Mouse (Mus musculus) thymus, adult 2 months (tissue): ENCODE measurements around the gene Pold2. TPM values are rescaled to one million over a fixed set of nuclear protein-coding genes. Genes with fewer than 3 reads are reported as not detected.

Experiments used
- DNase-seq: peaks from one replicate; pipeline ENCODE4 v3.0.0; 2021
- H3K27ac ChIP-seq: fragments of 200-500 bp; 2 replicates; pipeline ENCODE4 v1.5.1; 2012; ENCODE audit warnings: low read length, control low read depth; ENCODE audit not compliant: control insufficient read depth, insufficient read depth
- H3K27me3 ChIP-seq: fragments of 200-500 bp; 2 replicates; pipeline ENCODE4 v1.6.1; 2012; ENCODE audit warnings: mild to moderate bottlenecking, low read length, moderate library complexity, mixed read lengths; ENCODE audit not compliant: control insufficient read depth, insufficient read depth
- H3K36me3 ChIP-seq: fragments of 200-500 bp; 2 replicates; pipeline ENCODE4 v1.6.1; 2012; ENCODE audit warnings: mild to moderate bottlenecking, low read length, moderate library complexity; ENCODE audit not compliant: control insufficient read depth, insufficient read depth
- H3K4me1 ChIP-seq: fragments of 200-500 bp; replicated peaks from 2 replicates; pipeline ENCODE4 v1.6.1; 2012; ENCODE audit warnings: low read length; ENCODE audit not compliant: control insufficient read depth, insufficient read depth
- H3K4me3 ChIP-seq: fragments of 200-500 bp; 2 replicates; pipeline ENCODE4 v1.5.1; 2012; ENCODE audit warnings: mild to moderate bottlenecking, low read length, control low read depth, moderate library complexity; ENCODE audit not compliant: control insufficient read depth, insufficient read depth
- CTCF ChIP-seq: fragments of 200-500 bp; IDR thresholded peaks from 2 replicates; pipeline ENCODE4 v1.5.1; 2012; ENCODE audit warnings: mild to moderate bottlenecking, control low read depth, low read length, moderate library complexity, borderline replicate concordance; ENCODE audit not compliant: control insufficient read depth, poor library complexity, insufficient read depth; ENCODE audit errors: extremely low read depth
- POLR2A ChIP-seq: fragments of 200-500 bp; IDR thresholded peaks from 2 replicates; pipeline ENCODE4 v1.6.1; 2012; ENCODE audit warnings: mild to moderate bottlenecking, low read length, control low read depth, moderate library complexity; ENCODE audit not compliant: control insufficient read depth, poor library complexity, insufficient read depth; ENCODE audit errors: extremely low read depth
- WGBS: fragments of 180-500 bp; shearing (Covaris S2); methylation state at CpG from one replicate; pipeline ENCODE4 v1.1.7; 2018; 5-methylcytosine and 5-hydroxymethylcytosine counted together
- polyA plus RNA-seq: library from polyadenylated mRNA; depleted of rRNA; stranded (reverse); fragments of >200 nt; gene quantifications from 2 replicates; pipeline ENCODE4 v1.2.3, GENCODE M21; 2012

The Pold2 gene
- polyA plus RNA-seq, 1 experiment, result 309 TPM

DNA sequence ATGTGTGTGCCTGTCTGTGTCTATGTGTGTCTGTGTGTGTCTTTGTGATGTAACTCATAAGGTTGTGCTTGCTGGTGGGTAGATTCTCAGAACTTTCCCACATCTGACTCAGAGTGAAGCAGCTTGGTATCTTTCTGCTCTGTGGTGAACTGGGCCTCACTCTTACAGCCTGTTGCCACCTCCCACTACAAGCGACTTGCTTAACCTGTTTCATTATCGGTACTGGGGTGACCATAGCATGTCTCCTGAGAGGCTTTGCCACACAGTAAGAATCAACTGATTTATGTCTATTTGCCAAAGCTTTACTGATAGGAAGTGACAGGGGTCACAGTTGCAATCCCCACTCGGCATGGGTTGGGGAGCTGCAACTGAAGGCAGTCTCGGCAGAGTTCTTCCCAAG lies 30.6 kb upstream of the Pold2 start:
- H3K27ac ChIP-seq, result no peak overlapping the region
- TF ChIP-seq CTCF (no peak), POLR2A (no peak)
- H3K4me3 ChIP-seq, result no peak overlapping the region
- H3K27me3 ChIP-seq, result no peaks in the 10 kb centered on the region
- WGBS, result 85% methylated on average over 4 of the region's 4 CpGs
- DNase-seq, result no peak
- H3K4me1 ChIP-seq, result no peaks in the 10 kb centered on the region
- H3K36me3 ChIP-seq, result no peaks in the 10 kb centered on the region

DNA sequence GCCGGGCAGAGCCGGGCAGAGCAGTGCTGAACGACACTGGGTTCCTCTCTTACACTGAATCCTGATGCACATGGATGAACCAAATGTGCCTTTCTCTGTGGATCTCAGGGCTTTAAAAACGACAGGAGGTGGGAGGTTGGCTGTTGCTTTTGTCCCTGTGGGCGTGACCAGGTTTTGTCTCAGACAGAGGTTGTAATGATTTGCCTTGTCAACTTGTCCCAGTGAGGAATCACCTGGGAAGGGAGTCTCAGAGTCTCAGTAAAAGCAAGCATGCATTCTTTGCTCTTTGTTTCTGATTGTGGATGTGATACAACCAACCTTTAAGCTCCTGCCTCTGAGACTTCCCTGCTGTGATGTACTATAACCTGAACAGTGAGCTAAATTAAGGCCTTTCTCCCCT lies 29.0 kb upstream of the Pold2 start:
- Histone ChIP-seq H3K27ac (no peak overlapping the region), H3K4me3 (no peak overlapping the region), H3K36me3 (no peaks in the 10 kb centered on the region), H3K4me1 (peaks cover under 1% of the 10 kb centered on the region; the same call in 1 of the 2 replicates), H3K27me3 (no peaks in the 10 kb centered on the region)
- WGBS, result 86% methylated on average over 5 of the region's 5 CpGs
- no peak for DNase-seq
- no peak for TF ChIP-seq CTCF
- no peak for TF ChIP-seq POLR2A

DNA sequence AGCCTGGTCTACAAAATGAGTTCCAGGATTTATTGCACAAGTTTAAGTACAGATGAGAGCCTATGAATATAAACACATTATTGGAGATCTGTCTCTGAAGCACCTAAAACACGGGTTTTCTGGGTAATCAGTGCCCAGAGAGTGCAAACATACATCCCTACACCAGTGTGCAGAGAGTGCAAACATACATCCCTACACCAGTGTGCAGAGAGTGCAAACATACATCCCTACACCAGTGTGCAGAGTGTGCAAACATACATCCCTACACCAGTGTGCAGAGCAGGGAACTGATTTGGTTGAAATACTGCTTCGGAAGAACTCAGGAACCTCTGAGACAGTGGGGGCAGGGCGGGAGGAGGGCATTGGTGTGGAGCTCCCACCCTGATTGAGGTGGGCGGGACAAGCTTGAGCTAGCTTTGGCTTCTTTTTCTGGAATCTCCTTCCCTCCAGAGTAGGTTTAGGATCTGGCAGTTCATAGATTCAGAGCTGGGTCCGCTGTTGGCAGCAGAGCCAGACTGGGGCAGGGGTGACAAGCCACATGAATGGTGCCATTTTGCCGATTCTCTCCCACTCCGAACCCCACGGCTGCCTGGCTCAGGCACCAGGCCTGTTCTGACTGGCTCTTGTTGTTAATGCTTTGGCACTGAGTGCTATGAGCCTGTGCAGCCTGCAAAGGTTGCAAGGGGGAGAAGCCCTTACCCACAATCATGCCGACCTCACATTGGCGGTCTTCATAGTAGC lies 27.9 kb upstream of the Pold2 start:
- Histone ChIP-seq H3K4me3 (no peak overlapping the region), H3K4me1 (peaks cover 5% of the 10 kb centered on the region; the same call in 1 of the 2 replicates), H3K27me3 (no peaks in the 10 kb centered on the region), H3K27ac (no peak overlapping the region), H3K36me3 (no peaks in the 10 kb centered on the region)
- WGBS, result 93% methylated on average over 10 of the region's 10 CpGs
- DNase-seq, result no peak
- TF ChIP-seq CTCF (no peak), POLR2A (no peak)

DNA sequence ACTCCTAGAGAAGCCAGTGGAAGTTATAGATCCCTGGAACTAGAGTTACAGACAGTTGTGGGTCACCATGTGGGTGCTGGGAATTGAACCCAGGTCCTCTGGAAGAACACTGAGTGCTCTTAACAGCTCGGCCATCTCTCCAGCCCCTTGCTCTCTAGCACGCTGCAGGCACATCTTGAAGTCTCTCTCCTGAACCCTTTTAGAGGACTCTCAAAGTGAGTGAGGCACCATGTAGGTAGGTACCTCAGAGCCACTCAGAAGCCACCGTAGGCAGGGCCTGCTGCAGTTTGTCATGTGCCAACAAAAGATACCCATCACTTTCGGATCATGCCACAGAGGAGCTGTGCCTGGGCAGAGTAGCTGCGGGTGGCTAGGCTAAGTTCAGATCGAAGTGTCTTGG lies 26.8 kb upstream of the Pold2 start:
- H3K4me1 ChIP-seq, result peaks cover 5% of the 10 kb centered on the region; the same call in 1 of the 2 replicates
- no peak overlapping the region for H3K27ac ChIP-seq
- WGBS, result 94% methylated on average over 6 of the region's 6 CpGs
- H3K4me3 ChIP-seq, result no peak overlapping the region
- TF ChIP-seq POLR2A, result no peak
- TF ChIP-seq CTCF, result no peak
- no peaks in the 10 kb centered on the region for H3K27me3 ChIP-seq
- H3K36me3 ChIP-seq, result no peaks in the 10 kb centered on the region
- no peak for DNase-seq

DNA sequence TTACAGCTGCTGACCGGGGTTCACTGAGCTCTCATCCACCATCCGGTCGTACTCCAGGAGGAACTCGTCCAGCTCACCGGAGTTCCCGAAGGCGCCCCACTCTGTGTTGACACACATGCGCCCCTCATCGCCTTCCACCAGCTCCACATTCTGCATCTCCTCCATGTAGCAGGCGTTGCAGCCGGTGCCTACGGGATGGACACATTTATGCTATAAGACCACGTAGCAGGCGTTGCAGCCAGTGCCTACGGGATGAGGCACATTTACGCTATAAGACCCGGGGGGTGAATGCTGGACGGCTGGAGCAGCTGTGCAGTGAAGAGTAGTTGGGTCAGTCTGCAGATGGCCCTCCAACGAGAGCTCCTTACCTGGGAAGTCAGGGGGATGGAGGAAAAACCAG lies 26.3 kb upstream of the Pold2 start:
- Histone ChIP-seq H3K4me1 (peaks cover 5% of the 10 kb centered on the region; the same call in 1 of the 2 replicates), H3K4me3 (no peak overlapping the region), H3K27me3 (no peaks in the 10 kb centered on the region), H3K36me3 (no peaks in the 10 kb centered on the region), H3K27ac (no peak overlapping the region)
- DNase-seq, result no peak
- no peak for TF ChIP-seq CTCF
- TF ChIP-seq POLR2A, result no peak
- 95% methylated on average over 19 of the region's 19 CpGs for WGBS

DNA sequence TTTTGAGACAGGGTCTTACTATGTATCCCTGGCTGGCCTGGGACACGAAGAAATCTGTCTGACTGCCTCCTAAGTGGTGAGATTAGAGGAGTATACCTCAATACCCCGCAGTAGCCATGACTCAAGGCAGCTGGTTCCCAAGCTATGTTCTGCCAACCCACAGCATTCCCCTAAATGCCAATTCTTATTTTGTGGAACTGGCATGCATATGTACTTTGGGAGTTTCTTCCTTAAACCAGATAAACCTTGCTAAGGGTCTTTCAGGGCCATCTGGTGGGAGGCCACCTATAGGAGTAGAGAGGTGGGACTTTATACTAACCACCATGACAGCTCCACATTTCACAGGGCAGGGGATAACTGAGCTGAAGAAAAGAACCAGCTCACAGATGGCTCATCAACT lies 25.8 kb upstream of the Pold2 start:
- Histone ChIP-seq H3K27me3 (no peaks in the 10 kb centered on the region), H3K4me1 (peaks cover 5% of the 10 kb centered on the region; the same call in 1 of the 2 replicates), H3K27ac (no peak overlapping the region), H3K4me3 (no peak overlapping the region), H3K36me3 (no peaks in the 10 kb centered on the region)
- 93% methylated on average over 2 of the region's 2 CpGs for WGBS
- TF ChIP-seq POLR2A (no peak), CTCF (no peak)
- no peak for DNase-seq

DNA sequence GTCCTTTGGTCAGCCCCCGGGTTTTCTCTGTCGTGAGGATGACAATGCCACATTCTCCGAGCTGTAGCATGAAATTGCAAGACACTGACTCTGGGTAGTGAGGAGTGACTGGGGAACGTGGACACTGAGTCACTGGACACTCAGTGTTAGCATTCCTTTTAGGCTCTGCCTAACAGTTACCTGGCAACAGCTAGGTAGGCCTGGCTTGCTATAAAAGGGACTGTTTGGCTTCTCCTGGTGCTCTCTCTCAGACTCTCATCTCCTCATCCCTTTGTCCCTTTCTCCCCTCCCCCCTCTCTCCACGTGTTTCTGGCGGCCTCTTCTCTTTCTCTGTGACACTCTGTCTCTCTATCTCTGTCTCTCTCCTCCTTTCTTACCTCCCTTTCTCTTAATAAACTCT lies 24.3 kb upstream of the Pold2 start:
- Histone ChIP-seq H3K36me3 (no peaks in the 10 kb centered on the region), H3K4me3 (no peak overlapping the region), H3K27ac (no peak overlapping the region), H3K27me3 (no peaks in the 10 kb centered on the region), H3K4me1 (peaks cover 5% of the 10 kb centered on the region; the same call in 1 of the 2 replicates)
- TF ChIP-seq CTCF (no peak), POLR2A (no peak)
- WGBS, result 55% methylated on average over 6 of the region's 6 CpGs
- DNase-seq, result no peak
